Mouse (Mus musculus) retina, postnatal 1 day (tissue): ENCODE measurements around the gene Adamts13.

Source experiments
- DNase-seq: peaks from one replicate; pipeline ENCODE4 v3.0.0-alpha.2; 2012

The Adamts13 gene

GRCm38 (mm10) chr2:26973960-26974359 is 744 bp downstream of the Adamts13 start:
- DNase-seq, result no peak

GRCm38 (mm10) chr2:26980361-26980760 is 7.1 kb downstream of the Adamts13 start:
- DNase-seq, result no peak

- no peak for DNase-seq
These were observed 11.0 kb downstream of the Adamts13 start for GRCm38 (mm10) chr2:26984179-26984578.

GRCm38 (mm10) chr2:26984640-26985039 is 11.4 kb downstream of the Adamts13 start:
- no peak for DNase-seq

- no peak for DNase-seq
These were observed 20.7 kb downstream of the Adamts13 start for GRCm38 (mm10) chr2:26993936-26994335.

GRCm38 (mm10) chr2:26997498-26997897 is 24.3 kb downstream of the Adamts13 start:
- no peak for DNase-seq

GRCm38 (mm10) chr2:26997993-26998392 is 24.8 kb downstream of the Adamts13 start:
- no peak for DNase-seq

- no peak for DNase-seq
These were observed 33.0 kb downstream of the Adamts13 start for GRCm38 (mm10) chr2:27006255-27006654.

- no peak for DNase-seq
These were observed 34.5 kb downstream of the Adamts13 start for GRCm38 (mm10) chr2:27007701-27008100.

- peak; percentile 95 for DNase-seq
These were observed 36.6 kb downstream of the Adamts13 start, which contains the start of gene Cacfd1 for GRCm38 (mm10) chr2:27009714-27010244. Cacfd1 (plus strand) TSS chr2:27009926.

- peak; percentile 85 for DNase-seq
These were observed 44.6 kb downstream of the Adamts13 start for GRCm38 (mm10) chr2:27017802-27018201.

GRCm38 (mm10) chr2:27019530-27019929 is 46.3 kb downstream of the Adamts13 start:
- no peak for DNase-seq

- DNase-seq, result no peak
These were observed 47.9 kb downstream of the Adamts13 start for GRCm38 (mm10) chr2:27021103-27021502.

- DNase-seq, result no peak
These were observed 49.4 kb downstream of the Adamts13 start for GRCm38 (mm10) chr2:27022612-27023011.

- DNase-seq, result no peak
These were observed 50.9 kb downstream of the Adamts13 start for GRCm38 (mm10) chr2:27024136-27024535.

GRCm38 (mm10) chr2:27025545-27025944 is 52.3 kb downstream of the Adamts13 start:
- no peak for DNase-seq

- no peak for DNase-seq
These were observed 53.1 kb downstream of the Adamts13 start for GRCm38 (mm10) chr2:27026332-27026731.

GRCm38 (mm10) chr2:27026857-27027617 is 53.8 kb downstream of the Adamts13 start:
- peak; percentile 15 for DNase-seq

GRCm38 (mm10) chr2:27027618-27028436 is 54.6 kb downstream of the Adamts13 start, which contains the start of gene Slc2a6:
Slc2a6 (minus strand) TSS chr2:27027998.
- peak; percentile 94 for DNase-seq

- no peak for DNase-seq
These were observed 55.3 kb downstream of the Adamts13 start for GRCm38 (mm10) chr2:27028437-27029015.

GRCm38 (mm10) chr2:27032361-27032760 is 59.1 kb downstream of the Adamts13 start:
- DNase-seq, result no peak

- no peak for DNase-seq
These were observed 62.8 kb downstream of the Adamts13 start for GRCm38 (mm10) chr2:27036003-27036402.

GRCm38 (mm10) chr2:27037008-27037407 is 63.8 kb downstream of the Adamts13 start:
- DNase-seq, result no peak
